Mouse (Mus musculus): ENCODE measurements around the gene Naa11. TPM values are rescaled to one million over a fixed set of nuclear protein-coding genes. Genes with fewer than 3 reads are reported as not detected.

The Naa11 gene
- not detected in 2 replicates for polyA plus RNA-seq (2012; rRNA removed)
- polyA plus RNA-seq (2014; fragmentation: Nextera tagmentation; extraction: Ambion mirVana), result not detected in 2 replicates

GRCm38 (mm10) chr5:97392160-97392559 lies at the start of gene Naa11:
Gene Naa11, minus strand, starts transcription at chr5:97392379.
- ATAC-seq (ENCODE audit: low FRiP score, low read depth), result no peak
- Histone ChIP-seq H3K27ac (replicated peaks; ENCODE audit: low read depth, low read length) (no peak within 1 kb of the TSS), H3K9me3 (ENCODE audit: control insufficient read depth, low read length) (no peaks in the 10 kb centered on the region), H3K9ac (ENCODE audit: low read depth, low read length, severe bottlenecking) (no peak within 1 kb of the TSS), H3K36me3 (ENCODE audit: control insufficient read depth, insufficient read depth, low read length) (no peaks in the 10 kb centered on the region), H3K27me3 (ENCODE audit: control insufficient read depth, insufficient read depth, low read length) (no peaks in the 10 kb centered on the region), H3K4me3 (replicated peaks; ENCODE audit: low read length) (no peak within 1 kb of the TSS), H3K4me1 (ENCODE audit: control insufficient read depth, insufficient read depth, low read length) (no peaks in the 10 kb centered on the region), H3K4me2 (replicated peaks; ENCODE audit: low read depth, low read length, severe bottlenecking) (no peak within 1 kb of the TSS)
- TF ChIP-seq POLR2A (IDR thresholded peaks at IDR 0.05; ENCODE audit: borderline replicate concordance, extremely low read depth, insufficient read depth, insufficient read length), result no peak
- DNase-seq (ENCODE audit: low spot score), result no peak
- WGBS, result 94% methylated on average over 23 of the region's 23 CpGs

- Histone ChIP-seq H3K4me3 (replicated peaks; ENCODE audit: low read length) (no peak overlapping the region), H3K9ac (ENCODE audit: low read depth, low read length, severe bottlenecking) (no peak overlapping the region), H3K4me1 (ENCODE audit: control insufficient read depth, insufficient read depth, low read length) (no peaks in the 10 kb centered on the region), H3K9me3 (ENCODE audit: control insufficient read depth, low read length) (no peaks in the 10 kb centered on the region), H3K27me3 (ENCODE audit: control insufficient read depth, insufficient read depth, low read length) (no peaks in the 10 kb centered on the region), H3K36me3 (ENCODE audit: control insufficient read depth, insufficient read depth, low read length) (no peaks in the 10 kb centered on the region), H3K4me2 (replicated peaks; ENCODE audit: low read depth, low read length, severe bottlenecking) (no peak overlapping the region), H3K27ac (replicated peaks; ENCODE audit: low read depth, low read length) (no peak overlapping the region)
- ATAC-seq (ENCODE audit: low FRiP score, low read depth) (no peak), DNase-seq (ENCODE audit: low spot score) (no peak)
- WGBS, result 92% methylated on average over 2 of the region's 2 CpGs
- no peak for TF ChIP-seq POLR2A (IDR thresholded peaks at IDR 0.05; ENCODE audit: borderline replicate concordance, extremely low read depth, insufficient read depth, insufficient read length)
Measured at GRCm38 (mm10) chr5:97432512-97432911, 40.3 kb upstream of the Naa11 start.

DNA sequence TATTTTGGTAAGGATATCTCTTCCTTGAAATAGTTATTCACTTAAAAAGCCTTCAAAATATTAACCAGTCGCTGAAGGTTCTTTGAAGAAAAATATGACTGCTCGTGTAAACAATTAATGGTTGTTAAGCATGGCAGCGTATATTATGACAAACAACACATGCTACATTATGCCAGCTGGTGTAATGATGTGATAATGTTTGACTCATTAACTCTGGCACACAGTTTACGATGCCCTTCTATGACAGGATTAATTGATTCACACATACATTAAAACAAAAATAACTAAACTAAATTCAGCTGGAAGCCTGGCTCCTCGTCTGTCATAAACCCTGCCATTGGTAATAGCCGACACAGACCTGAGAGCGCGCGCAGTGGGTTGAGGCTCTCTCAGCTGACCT lies 37.8 kb upstream of the Naa11 start:
- no peak overlapping the region for H3K4me3 ChIP-seq (replicated peaks; ENCODE audit: low read length)
- H3K27me3 ChIP-seq (ENCODE audit: control insufficient read depth, insufficient read depth, low read length), result no peaks in the 10 kb centered on the region
- H3K4me1 ChIP-seq (ENCODE audit: control insufficient read depth, insufficient read depth, low read length), result no peaks in the 10 kb centered on the region
- TF ChIP-seq POLR2A (IDR thresholded peaks at IDR 0.05; ENCODE audit: borderline replicate concordance, extremely low read depth, insufficient read depth, insufficient read length), result no peak
- no peaks in the 10 kb centered on the region for H3K36me3 ChIP-seq (ENCODE audit: control insufficient read depth, insufficient read depth, low read length)
- WGBS, result 49% methylated on average over 9 of the region's 9 CpGs
- H3K4me2 ChIP-seq (replicated peaks; ENCODE audit: low read depth, low read length, severe bottlenecking), result no peak overlapping the region
- H3K9ac ChIP-seq (ENCODE audit: low read depth, low read length, severe bottlenecking), result no peak overlapping the region
- no peak overlapping the region for H3K27ac ChIP-seq (replicated peaks; ENCODE audit: low read depth, low read length)
- H3K9me3 ChIP-seq (ENCODE audit: control insufficient read depth, low read length), result no peaks in the 10 kb centered on the region
- DNase-seq (ENCODE audit: low spot score), result no peak
- ATAC-seq (ENCODE audit: low FRiP score, low read depth), result no peak

GRCm38 (mm10) chr5:97421669-97422068 lies 29.5 kb upstream of the Naa11 start:
- Histone ChIP-seq H3K36me3 (ENCODE audit: control insufficient read depth, insufficient read depth, low read length) (no peaks in the 10 kb centered on the region), H3K9ac (ENCODE audit: low read depth, low read length, severe bottlenecking) (no peak overlapping the region), H3K4me1 (ENCODE audit: control insufficient read depth, insufficient read depth, low read length) (no peaks in the 10 kb centered on the region), H3K27me3 (ENCODE audit: control insufficient read depth, insufficient read depth, low read length) (no peaks in the 10 kb centered on the region), H3K4me2 (replicated peaks; ENCODE audit: low read depth, low read length, severe bottlenecking) (no peak overlapping the region), H3K27ac (replicated peaks; ENCODE audit: low read depth, low read length) (no peak overlapping the region), H3K4me3 (replicated peaks; ENCODE audit: low read length) (no peak overlapping the region), H3K9me3 (ENCODE audit: control insufficient read depth, low read length) (no peaks in the 10 kb centered on the region)
- ATAC-seq (ENCODE audit: low FRiP score, low read depth) (no peak), DNase-seq (ENCODE audit: low spot score) (no peak)
- WGBS, result 84% methylated on average over 2 of the region's 2 CpGs
- TF ChIP-seq POLR2A (IDR thresholded peaks at IDR 0.05; ENCODE audit: borderline replicate concordance, extremely low read depth, insufficient read depth, insufficient read length), result no peak

DNA sequence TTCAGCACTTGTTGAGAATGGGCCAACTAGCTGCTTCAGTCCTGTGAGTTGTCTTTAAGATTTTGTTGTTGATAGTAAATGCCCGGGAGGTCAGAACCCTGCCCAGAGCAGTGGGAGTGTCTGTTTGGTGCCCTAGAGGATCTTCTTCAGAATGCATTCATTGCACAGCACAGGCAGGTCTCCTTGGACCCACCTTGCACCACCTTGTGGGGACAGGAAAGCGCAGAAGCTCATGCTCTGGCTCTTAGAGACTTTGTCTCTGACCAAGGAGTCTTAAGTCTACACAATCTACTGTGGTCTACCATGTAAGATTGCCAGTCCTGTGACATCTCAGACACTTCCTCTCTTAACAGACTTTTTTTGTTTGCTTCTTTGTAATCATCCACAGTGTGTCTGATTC lies 25.0 kb upstream of the Naa11 start:
- no peaks in the 10 kb centered on the region for H3K36me3 ChIP-seq (ENCODE audit: control insufficient read depth, insufficient read depth, low read length)
- no peak overlapping the region for H3K4me3 ChIP-seq (replicated peaks; ENCODE audit: low read length)
- TF ChIP-seq POLR2A (IDR thresholded peaks at IDR 0.05; ENCODE audit: borderline replicate concordance, extremely low read depth, insufficient read depth, insufficient read length), result no peak
- H3K27ac ChIP-seq (replicated peaks; ENCODE audit: low read depth, low read length), result no peak overlapping the region
- H3K4me2 ChIP-seq (replicated peaks; ENCODE audit: low read depth, low read length, severe bottlenecking), result no peak overlapping the region
- no peaks in the 10 kb centered on the region for H3K4me1 ChIP-seq (ENCODE audit: control insufficient read depth, insufficient read depth, low read length)
- no peaks in the 10 kb centered on the region for H3K9me3 ChIP-seq (ENCODE audit: control insufficient read depth, low read length)
- WGBS, result 80% methylated on average over 2 of the region's 2 CpGs
- no peaks in the 10 kb centered on the region for H3K27me3 ChIP-seq (ENCODE audit: control insufficient read depth, insufficient read depth, low read length)
- DNase-seq (ENCODE audit: low spot score), result no peak
- no peak overlapping the region for H3K9ac ChIP-seq (ENCODE audit: low read depth, low read length, severe bottlenecking)
- ATAC-seq (ENCODE audit: low FRiP score, low read depth), result no peak

DNA sequence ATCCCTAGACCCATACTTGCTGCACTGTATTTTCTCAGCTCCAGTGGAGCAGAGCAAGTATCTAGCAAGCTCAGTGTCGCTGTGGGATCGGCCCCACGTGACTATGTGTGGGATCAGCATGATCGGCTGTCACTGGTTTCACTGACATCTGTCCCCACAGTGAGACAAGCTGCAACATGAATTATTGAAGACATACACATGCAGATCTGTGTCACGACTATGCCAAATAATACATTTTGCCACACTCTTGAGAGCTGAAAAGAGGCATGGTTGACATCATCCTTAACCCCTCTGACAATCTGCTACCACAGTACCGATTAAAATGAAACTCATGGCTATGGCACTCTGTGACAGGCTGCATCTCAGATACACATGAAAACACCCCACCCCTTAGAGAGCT lies 23.7 kb upstream of the Naa11 start:
- no peaks in the 10 kb centered on the region for H3K4me1 ChIP-seq (ENCODE audit: control insufficient read depth, insufficient read depth, low read length)
- no peak for ATAC-seq (ENCODE audit: low FRiP score, low read depth)
- H3K9me3 ChIP-seq (ENCODE audit: control insufficient read depth, low read length), result no peaks in the 10 kb centered on the region
- no peak overlapping the region for H3K4me2 ChIP-seq (replicated peaks; ENCODE audit: low read depth, low read length, severe bottlenecking)
- WGBS, result 81% methylated on average over 6 of the region's 6 CpGs
- no peak for DNase-seq (ENCODE audit: low spot score)
- H3K27ac ChIP-seq (replicated peaks; ENCODE audit: low read depth, low read length), result no peak overlapping the region
- no peaks in the 10 kb centered on the region for H3K36me3 ChIP-seq (ENCODE audit: control insufficient read depth, insufficient read depth, low read length)
- no peak overlapping the region for H3K9ac ChIP-seq (ENCODE audit: low read depth, low read length, severe bottlenecking)
- no peaks in the 10 kb centered on the region for H3K27me3 ChIP-seq (ENCODE audit: control insufficient read depth, insufficient read depth, low read length)
- no peak for TF ChIP-seq POLR2A (IDR thresholded peaks at IDR 0.05; ENCODE audit: borderline replicate concordance, extremely low read depth, insufficient read depth, insufficient read length)
- no peak overlapping the region for H3K4me3 ChIP-seq (replicated peaks; ENCODE audit: low read length)

All from limb, embryonic 14.5 days (tissue).